Mouse (Mus musculus) heart, embryonic 14.5 days (tissue): ENCODE measurements at regions not wholly inside any gene's neighbourhood (a gene's known extent, or its start where the extent isn't known, plus 50 kb on each side); places are given as distances from the start of the nearest gene placed in this dataset.
"Not testable (repeated sequence)": the region's sequence is repeated elsewhere in the genome, so short reads cannot be mapped to it uniquely, and the experiment has no call there.

Source experiments
- ATAC-seq: fragments of 200-750 bp; cut with Nextera tagmentation; 2 replicates; pipeline ENCODE4 v1.8.0; 2017; ENCODE audit warnings: low read depth, moderate TSS enrichment; ENCODE audit not compliant: insufficient number of reproducible peaks, insufficient read depth, low FRiP score
- H3K27ac ChIP-seq, 2 experiments: fragments of 200-500 bp in 1 of 2; fragments of 300-500 bp in 1 of 2; sonication (generic) in 1 of 2; replicated peaks in 1 of 2; 2 replicates each; pipeline ENCODE4 v1.5.1; 2012 to 2014; ENCODE audit warnings: low read depth in 2 of 2, low read length in 2 of 2, control low read depth in 1 of 2, mild to moderate bottlenecking in 1 of 2, mixed read lengths in 1 of 2; ENCODE audit not compliant: control insufficient read depth in 1 of 2, insufficient read depth in 1 of 2
- H3K27me3 ChIP-seq: fragments of 300-500 bp; sonication (generic); 2 replicates; pipeline ENCODE4 v1.6.1; 2014; ENCODE audit warnings: mild to moderate bottlenecking, low read length, control low read depth; ENCODE audit not compliant: control insufficient read depth, insufficient read depth
- H3K36me3 ChIP-seq: fragments of 300-500 bp; sonication (generic); 2 replicates; pipeline ENCODE4 v1.6.1; 2014; ENCODE audit warnings: mild to moderate bottlenecking, control low read depth, low read length, mixed read lengths; ENCODE audit not compliant: control insufficient read depth, insufficient read depth
- H3K4me1 ChIP-seq, 2 experiments: fragments of 200-500 bp in 1 of 2; fragments of 300-500 bp in 1 of 2; sonication (generic) in 1 of 2; 2 replicates each; pipeline ENCODE4 v1.6.1; 2012 to 2014; ENCODE audit warnings: low read length in 2 of 2, control low read depth in 1 of 2, mixed read lengths in 1 of 2; ENCODE audit not compliant: control insufficient read depth in 2 of 2, insufficient read depth in 2 of 2
- H3K4me2 ChIP-seq: fragments of 300-500 bp; sonication (generic); 2 replicates; pipeline ENCODE4 v1.6.1; 2014; ENCODE audit warnings: mild to moderate bottlenecking, low read length
- H3K4me3 ChIP-seq, 2 experiments: fragments of 200-500 bp in 1 of 2; fragments of 300-500 bp in 1 of 2; sonication (generic) in 1 of 2; 2 replicates each; pipeline ENCODE4 v1.5.1; 2012 to 2014; ENCODE audit warnings: low read length in 2 of 2, mild to moderate bottlenecking in 2 of 2, control low read depth in 1 of 2, low read depth in 1 of 2, moderate library complexity in 1 of 2; ENCODE audit not compliant: control insufficient read depth in 1 of 2, insufficient read depth in 1 of 2
- H3K9ac ChIP-seq: fragments of 300-500 bp; sonication (generic); 2 replicates; pipeline ENCODE4 v1.6.1; 2014; ENCODE audit warnings: mild to moderate bottlenecking, low read length
- H3K9me3 ChIP-seq: fragments of 300-500 bp; sonication (generic); 2 replicates; pipeline ENCODE4 v1.6.1; 2016; ENCODE audit warnings: low read length, control low read depth; ENCODE audit not compliant: control insufficient read depth
- WGBS: fragments of 180-500 bp; shearing (Covaris S2); extraction: QIAGEN DNeasy Blood & Tissue Kit; methylation state at CpG from one replicate; pipeline ENCODE4 v1.1.7; 2014; 5-methylcytosine and 5-hydroxymethylcytosine counted together

DNA sequence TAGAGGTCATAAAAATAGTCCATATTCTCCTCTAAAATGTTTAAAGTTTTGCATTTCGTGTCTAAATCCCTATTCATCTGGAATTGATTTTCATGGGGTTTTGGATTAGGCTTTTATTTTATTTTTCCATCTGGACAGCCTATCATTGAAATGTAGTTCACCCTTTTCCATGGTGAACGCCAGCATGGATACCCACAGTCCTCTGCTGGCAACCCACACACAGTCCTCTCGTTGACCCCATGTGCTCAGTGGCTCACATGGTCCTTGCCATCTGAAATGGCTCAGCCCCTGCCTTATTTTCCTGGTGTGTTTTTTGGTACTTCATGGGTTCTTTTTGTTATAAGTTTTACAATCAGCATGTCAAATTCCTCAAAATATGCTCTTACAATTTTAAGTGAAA, 397.2 kb downstream of the Ptpru start:
- Histone ChIP-seq H3K27ac (no peak overlapping the region), H3K36me3 (no peaks in the 10 kb centered on the region), H3K4me2 (no peak overlapping the region), H3K4me3 (no peak overlapping the region), H3K9me3 (no peaks in the 10 kb centered on the region), H3K4me1 (no peaks in the 10 kb centered on the region), H3K9ac (no peak overlapping the region), H3K27me3 (no peaks in the 10 kb centered on the region)
- WGBS: 68% methylated on average over 3 of the region's 3 CpGs
- no peak for ATAC-seq

DNA sequence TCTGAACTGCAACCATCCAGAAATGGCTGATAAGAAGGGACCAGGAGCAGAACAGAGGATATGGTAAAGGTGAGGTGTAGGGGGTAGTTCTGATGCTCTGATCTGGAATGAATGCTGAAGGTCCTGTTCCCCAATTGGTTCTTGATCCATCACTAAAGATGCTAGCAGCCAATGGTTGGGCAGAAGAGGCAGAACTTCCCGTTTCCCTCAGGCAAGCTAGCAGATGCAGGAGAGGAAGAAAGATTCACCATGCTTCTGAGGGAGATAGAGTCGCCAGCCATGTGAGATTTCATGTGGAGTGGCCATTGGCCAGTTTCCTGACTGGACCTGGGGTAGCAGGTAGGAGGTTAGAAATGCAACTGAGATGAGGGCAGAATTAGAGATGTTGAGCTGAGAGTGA, 394.6 kb downstream of the Ptpru start:
- WGBS: 60% methylated on average over 2 of the region's 2 CpGs
- no peak overlapping the region for H3K4me2 ChIP-seq
- no peak overlapping the region for H3K9ac ChIP-seq
- H3K36me3 ChIP-seq: no peaks in the 10 kb centered on the region
- H3K27ac ChIP-seq: no peak overlapping the region
- no peak overlapping the region for H3K4me3 ChIP-seq
- H3K27me3 ChIP-seq: no peaks in the 10 kb centered on the region
- ATAC-seq: no peak
- H3K4me1 ChIP-seq: no peaks in the 10 kb centered on the region
- H3K9me3 ChIP-seq: no peaks in the 10 kb centered on the region

DNA sequence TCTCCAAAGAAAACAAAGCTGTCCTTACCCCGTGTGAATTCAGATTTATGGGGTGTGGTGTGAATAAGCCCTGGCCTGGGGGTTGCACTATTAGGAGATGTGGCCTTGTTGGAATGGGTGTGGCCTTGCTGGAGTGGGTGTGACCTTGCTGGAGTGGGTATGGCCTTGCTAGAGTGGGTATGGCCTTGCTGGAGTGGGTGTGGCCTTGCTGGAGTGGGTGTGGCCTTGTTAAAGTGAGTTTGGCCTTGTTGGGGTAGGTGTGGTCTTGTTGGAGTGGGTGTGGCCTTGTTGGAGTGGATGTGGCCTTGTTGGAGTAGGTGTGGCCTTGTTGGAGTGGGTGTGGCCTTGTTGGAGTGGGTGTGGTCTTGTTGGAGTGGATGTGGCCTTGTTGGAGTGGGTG, 387.8 kb downstream of the Ptpru start:
- H3K27me3 ChIP-seq, ATAC-seq, H3K4me1 ChIP-seq, H3K9me3 ChIP-seq, H3K4me3 ChIP-seq, H3K27ac ChIP-seq, H3K9ac ChIP-seq, H3K4me2 ChIP-seq, H3K36me3 ChIP-seq: not testable (repeated sequence)
- 65% methylated on average over 1 of the region's 1 CpGs for WGBS

DNA sequence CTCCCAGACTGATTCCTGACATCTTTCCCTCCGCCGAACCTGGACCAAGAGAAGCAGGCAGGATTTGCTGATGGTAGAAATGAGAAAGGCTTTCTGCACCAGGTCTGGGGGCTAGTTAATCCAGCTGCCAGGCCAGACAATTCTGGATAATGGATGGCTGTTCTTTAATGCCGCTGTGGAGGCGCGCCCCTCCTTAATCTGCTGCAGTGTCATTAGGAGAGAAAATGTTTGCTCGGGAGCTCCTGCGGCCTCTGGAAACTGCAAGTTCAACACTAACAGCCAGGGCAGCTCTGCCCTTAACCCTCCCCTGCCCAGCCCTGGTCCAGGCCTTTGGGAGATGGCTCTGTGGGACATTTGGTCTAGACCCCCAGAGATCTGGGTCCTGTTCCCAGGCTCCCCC, 380.5 kb downstream of the Ptpru start:
- Histone ChIP-seq H3K9ac (no peak overlapping the region), H3K4me2 (no peak overlapping the region), H3K27ac (no peak overlapping the region), H3K4me1 (peaks cover 0 to 2% of the 10 kb centered on the region in 2 experiments; a peak in 2 of 4 replicates), H3K27me3 (no peaks in the 10 kb centered on the region), H3K9me3 (no peaks in the 10 kb centered on the region), H3K4me3 (no peak overlapping the region), H3K36me3 (no peaks in the 10 kb centered on the region)
- no peak for ATAC-seq
- 54% methylated on average over 7 of the region's 7 CpGs for WGBS

DNA sequence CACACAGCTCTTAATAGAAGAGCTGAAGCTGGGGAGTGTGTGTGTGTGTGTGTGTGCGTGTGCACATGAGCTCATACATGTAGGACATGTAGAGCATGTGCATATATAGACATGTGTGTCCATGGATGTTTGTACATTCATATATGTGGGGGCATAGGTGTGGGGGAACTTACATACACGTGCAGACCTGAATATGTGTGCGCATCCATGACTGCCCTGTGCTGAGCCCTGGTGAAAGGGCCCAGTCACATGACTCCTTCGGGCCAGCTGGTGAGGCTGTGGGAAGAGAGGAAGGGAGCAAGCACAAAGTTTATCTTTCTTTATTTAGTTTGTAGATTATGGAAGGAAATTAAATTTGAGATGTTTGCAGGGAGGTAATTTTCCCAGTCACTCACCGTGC, 378.3 kb downstream of the Ptpru start:
- Histone ChIP-seq H3K27me3 (no peaks in the 10 kb centered on the region), H3K4me1 (peaks cover 0 to 2% of the 10 kb centered on the region in 2 experiments; a peak in 2 of 4 replicates), H3K9me3 (no peaks in the 10 kb centered on the region), H3K9ac (no peak overlapping the region), H3K4me3 (no peak overlapping the region), H3K4me2 (no peak overlapping the region), H3K36me3 (no peaks in the 10 kb centered on the region), H3K27ac (no peak overlapping the region)
- 74% methylated on average over 5 of the region's 5 CpGs for WGBS
- ATAC-seq: no peak

DNA sequence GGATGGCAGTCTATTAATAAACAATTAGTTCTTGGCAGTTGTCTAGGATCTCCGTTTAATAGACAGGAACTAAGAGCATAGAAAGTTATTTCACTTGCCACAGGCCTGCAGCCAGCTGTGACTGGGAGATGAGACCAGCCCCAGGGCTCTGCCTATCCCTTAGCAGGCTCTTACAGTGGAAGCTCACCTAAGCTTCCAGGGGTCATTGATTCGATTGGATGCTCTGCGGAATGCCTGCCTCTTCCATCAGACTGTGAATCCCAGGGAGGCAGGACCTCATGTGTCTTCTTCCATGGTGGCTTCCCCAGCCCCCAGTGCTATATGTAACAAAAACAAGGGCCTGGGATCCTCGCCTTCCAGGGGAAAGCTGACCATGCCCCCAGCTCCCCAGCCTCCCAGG, 376.8 kb downstream of the Ptpru start:
- Histone ChIP-seq H3K9ac (no peak overlapping the region), H3K27ac (no peak overlapping the region), H3K4me2 (no peak overlapping the region), H3K36me3 (no peaks in the 10 kb centered on the region), H3K27me3 (no peaks in the 10 kb centered on the region), H3K9me3 (peaks cover 10% of the 10 kb centered on the region), H3K4me3 (no peak overlapping the region), H3K4me1 (peaks cover 0 to 2% of the 10 kb centered on the region in 2 experiments; a peak in 2 of 4 replicates)
- no peak for ATAC-seq
- 50% methylated on average over 4 of the region's 4 CpGs for WGBS

DNA sequence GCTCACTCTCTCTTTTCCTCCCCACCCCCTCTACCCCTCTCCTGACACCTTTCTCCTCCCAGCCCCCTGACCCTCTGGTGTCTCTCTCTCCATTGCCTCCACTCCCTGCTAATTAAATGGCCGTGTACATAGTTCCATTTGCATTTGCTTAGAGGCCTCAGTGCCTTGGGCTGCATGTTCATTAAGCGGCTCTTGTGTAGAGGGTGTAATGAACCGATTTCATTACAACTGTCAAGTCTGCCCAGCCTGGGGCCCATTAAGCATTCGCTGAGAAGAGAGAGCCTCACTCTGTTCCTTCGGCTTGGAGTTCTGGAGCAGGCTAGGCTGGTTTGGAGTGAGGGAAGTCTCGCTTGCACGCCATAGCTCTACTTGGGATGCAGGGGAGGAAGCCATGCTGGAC, 376.4 kb downstream of the Ptpru start:
- no peak overlapping the region for H3K27ac ChIP-seq
- H3K4me2 ChIP-seq: no peak overlapping the region
- no peak overlapping the region for H3K9ac ChIP-seq
- no peaks in the 10 kb centered on the region for H3K27me3 ChIP-seq
- H3K36me3 ChIP-seq: no peaks in the 10 kb centered on the region
- no peak overlapping the region for H3K4me3 ChIP-seq
- WGBS: 66% methylated on average over 7 of the region's 7 CpGs
- H3K9me3 ChIP-seq: peaks cover 10% of the 10 kb centered on the region
- ATAC-seq: no peak
- peaks cover 0 to 2% of the 10 kb centered on the region in 2 experiments; a peak in 2 of 4 replicates for H3K4me1 ChIP-seq

DNA sequence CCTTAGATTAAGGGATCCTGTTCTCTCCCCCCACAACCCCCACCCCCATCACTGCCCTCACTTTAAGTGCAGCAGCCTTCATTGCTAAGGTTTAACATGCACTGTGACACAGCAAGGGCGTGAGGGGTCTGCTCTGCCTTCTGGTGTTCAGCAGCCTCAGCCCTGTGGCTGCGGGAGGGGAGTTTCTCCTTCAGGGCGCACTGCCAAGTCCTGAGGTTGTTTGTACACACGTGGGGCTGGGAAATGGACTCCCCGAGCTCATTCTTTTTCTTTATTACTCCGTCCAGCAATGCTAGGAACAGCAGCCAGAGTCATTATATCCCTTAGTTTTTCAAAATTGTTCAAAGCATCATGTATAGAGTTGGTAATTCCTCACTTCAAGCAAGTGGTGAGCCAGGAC, 363.1 kb downstream of the Ptpru start:
- H3K4me3 ChIP-seq: no peak overlapping the region
- H3K4me1 ChIP-seq: no peaks in the 10 kb centered on the region
- no peaks in the 10 kb centered on the region for H3K36me3 ChIP-seq
- no peak overlapping the region for H3K9ac ChIP-seq
- ATAC-seq: no peak
- H3K27me3 ChIP-seq: no peaks in the 10 kb centered on the region
- no peak overlapping the region for H3K27ac ChIP-seq
- H3K4me2 ChIP-seq: no peak overlapping the region
- H3K9me3 ChIP-seq: no peaks in the 10 kb centered on the region
- WGBS: 58% methylated on average over 6 of the region's 6 CpGs
